Mouse (Mus musculus): ENCODE results near the gene Agpat3. TPM values are rescaled to one million over a fixed set of nuclear protein-coding genes. Genes with fewer than 3 reads are reported as not detected.

The Agpat3 gene
- total and polyA plus RNA-seq, 3 experiments, result 0.07 TPM; not detected in 2

- no peak for TF ChIP-seq CHD1 (IDR thresholded peaks at IDR 0.05; ENCODE audit: low read depth, low read length)
- TF ChIP-seq MYB (IDR thresholded peaks at IDR 0.05; ENCODE audit: low read depth, low read length), result no peak
Measured at GRCm38 (mm10) chr10:78364106-78364505, 11.8 kb upstream of the Agpat3 start (continued).

GRCm38 (mm10) chr10:78363366-78363765 lies 11.1 kb upstream of the Agpat3 start:
- Histone ChIP-seq H3K9ac (ENCODE audit: control insufficient read depth, low read depth, low read length, poor library complexity, severe bottlenecking) (no peak overlapping the region), H3K36me3 (ENCODE audit: control insufficient read depth in 1 of 2, insufficient read depth in 2 of 2, low read length in 2 of 2) (peaks cover 0 to 15% of the 10 kb centered on the region in 2 experiments; a peak in 2 of 4 replicates), H3K27ac (ENCODE audit: control insufficient read depth, low read depth, low read length) (no peak overlapping the region), H3K27me3 (ENCODE audit: control insufficient read depth in 1 of 2, insufficient read depth in 2 of 2, low read length in 2 of 2) (peaks cover 3 to 11% of the 10 kb centered on the region in 2 experiments; a peak in 3 of 4 replicates), H3K4me3 (ENCODE audit: control insufficient read depth in 1 of 2, insufficient read depth in 1 of 2, low read depth in 2 of 2, low read length in 2 of 2) (no peak overlapping the region), H3K4me1 (ENCODE audit: control insufficient read depth in 1 of 2, insufficient read depth in 2 of 2, low read length in 2 of 2) (peaks cover 10 to 22% of the 10 kb centered on the region in 2 experiments), H3K9me3 (replicated peaks; ENCODE audit: insufficient read depth, low read length) (no peaks in the 10 kb centered on the region), H3K79me2 (ENCODE audit: control insufficient read depth, insufficient read depth, low read length, poor library complexity) (no peaks in the 10 kb centered on the region)
- DNase-seq (ENCODE audit: low read depth, low spot score), result no peak
- TF ChIP-seq MAX (IDR thresholded peaks at IDR 0.05; ENCODE audit: low read length) (no peak), CTCF (IDR thresholded peaks at IDR 0.05 in 2 of 3, conservative IDR thresholded peaks at IDR 0.05 in 1 of 3; ENCODE audit: control insufficient read depth in 1 of 3, insufficient read depth in 1 of 3, low read depth in 2 of 3, low read length in 3 of 3, poor library complexity in 1 of 3, severe bottlenecking in 1 of 3) (no peak), POLR2AphosphoS2 (IDR thresholded peaks at IDR 0.05; ENCODE audit: low read length) (no peak), E2F4 (IDR thresholded peaks at IDR 0.05; ENCODE audit: borderline replicate concordance, low read depth, low read length) (no peak), NELFE (IDR thresholded peaks at IDR 0.05; ENCODE audit: low read depth, low read length) (no peak)

GRCm38 (mm10) chr10:78361951-78362350 lies 9.7 kb upstream of the Agpat3 start:
- no peak for DNase-seq (ENCODE audit: low read depth, low spot score)
- Histone ChIP-seq H3K9ac (ENCODE audit: control insufficient read depth, low read depth, low read length, poor library complexity, severe bottlenecking) (no peak overlapping the region), H3K27me3 (ENCODE audit: control insufficient read depth in 1 of 2, insufficient read depth in 2 of 2, low read length in 2 of 2) (peaks cover 3 to 11% of the 10 kb centered on the region in 2 experiments; a peak in 3 of 4 replicates), H3K36me3 (ENCODE audit: control insufficient read depth in 1 of 2, insufficient read depth in 2 of 2, low read length in 2 of 2) (peaks cover 0 to 4% of the 10 kb centered on the region in 2 experiments; a peak in 1 of 4 replicates), H3K4me3 (ENCODE audit: control insufficient read depth in 1 of 2, insufficient read depth in 1 of 2, low read depth in 2 of 2, low read length in 2 of 2) (no peak overlapping the region), H3K79me2 (ENCODE audit: control insufficient read depth, insufficient read depth, low read length, poor library complexity) (no peaks in the 10 kb centered on the region), H3K27ac (ENCODE audit: control insufficient read depth, low read depth, low read length) (no peak overlapping the region), H3K4me1 (ENCODE audit: control insufficient read depth in 1 of 2, insufficient read depth in 2 of 2, low read length in 2 of 2) (peaks cover 2 to 9% of the 10 kb centered on the region in 2 experiments; a peak in 3 of 4 replicates), H3K9me3 (replicated peaks; ENCODE audit: insufficient read depth, low read length) (no peaks in the 10 kb centered on the region)
- TF ChIP-seq KAT2A (conservative IDR thresholded peaks at IDR 0.05; ENCODE audit: low read depth, low read length) (no peak), ETS1 (IDR thresholded peaks at IDR 0.05; ENCODE audit: low read depth, low read length) (no peak), UBTF (IDR thresholded peaks at IDR 0.05; ENCODE audit: borderline replicate concordance, insufficient read depth, low read depth, low read length) (no peak), USF2 (IDR thresholded peaks at IDR 0.05; ENCODE audit: borderline replicate concordance in 1 of 2, insufficient read depth in 1 of 2, low read depth in 1 of 2, low read length in 2 of 2) (no peak), ELF1 (IDR thresholded peaks at IDR 0.05; ENCODE audit: low read depth, low read length) (no peak), ZMIZ1 (IDR thresholded peaks at IDR 0.05; ENCODE audit: low read depth, low read length) (no peak), NRF1 (IDR thresholded peaks at IDR 0.05; ENCODE audit: insufficient read depth, low read depth, low read length, poor library complexity, severe bottlenecking) (no peak), CHD2 (IDR thresholded peaks at IDR 0.05; ENCODE audit: low read length) (no peak), GATA1 (IDR thresholded peaks at IDR 0.05; ENCODE audit: low read depth, low read length) (no peak), E2F4 (IDR thresholded peaks at IDR 0.05; ENCODE audit: borderline replicate concordance, low read depth, low read length) (no peak), MYC (IDR thresholded peaks at IDR 0.05; ENCODE audit: low read depth, low read length) (no peak), RAD21 (IDR thresholded peaks at IDR 0.05; ENCODE audit: low read depth, low read length) (no peak), SIN3A (IDR thresholded peaks at IDR 0.05; ENCODE audit: low read length) (no peak), MXI1 (IDR thresholded peaks at IDR 0.05; ENCODE audit: low read depth, low read length) (no peak)

All from MEL (cell line).